Mouse (Mus musculus) MEL (cell line): ENCODE data around the gene Atp6v0a1. TPM values are rescaled to one million over a fixed set of nuclear protein-coding genes. Genes with fewer than 3 reads are reported as not detected.

Source experiments
- DNase-seq: peaks from one replicate; pipeline ENCODE4 v3.0.0; 2011; ENCODE audit warnings: low read depth, low spot score
- H3K27ac ChIP-seq: 2 replicates; pipeline ENCODE4 v1.5.1; 2012; ENCODE audit warnings: low read depth, mild to moderate bottlenecking, control low read depth, low read length, moderate library complexity; ENCODE audit not compliant: control insufficient read depth
- H3K27me3 ChIP-seq, 2 experiments: fragments of 150-350 bp in 1 of 2; sonication (generic) in 1 of 2; 2 replicates each; pipeline ENCODE4 v1.6.1; 2012; ENCODE audit warnings: low read length in 2 of 2, mild to moderate bottlenecking in 2 of 2, improper control_type of control experiment in 1 of 2, moderate library complexity in 1 of 2; ENCODE audit not compliant: insufficient read depth in 2 of 2, control insufficient read depth in 1 of 2
- H3K36me3 ChIP-seq, 2 experiments: 2 replicates each; pipeline ENCODE4 v1.6.1; 2012 to 2014; ENCODE audit warnings: low read length in 2 of 2, improper control_type of control experiment in 1 of 2, inconsistent platforms in 1 of 2, mild to moderate bottlenecking in 1 of 2; ENCODE audit not compliant: insufficient read depth in 2 of 2, control insufficient read depth in 1 of 2
- H3K4me1 ChIP-seq, 2 experiments: fragments of 150-350 bp in 1 of 2; sonication (generic) in 1 of 2; 2 replicates each; pipeline ENCODE4 v1.6.1; 2012; ENCODE audit warnings: low read length in 2 of 2, improper control_type of control experiment in 1 of 2, mild to moderate bottlenecking in 1 of 2; ENCODE audit not compliant: insufficient read depth in 2 of 2, control insufficient read depth in 1 of 2
- H3K4me3 ChIP-seq, 2 experiments: fragments of 150-350 bp in 1 of 2; sonication (generic) in 1 of 2; 2 replicates each; pipeline ENCODE4 v1.5.1; 2012; ENCODE audit warnings: low read depth in 2 of 2, low read length in 2 of 2, mild to moderate bottlenecking in 2 of 2, moderate library complexity in 2 of 2, control low read depth in 1 of 2, improper control_type of control experiment in 1 of 2; ENCODE audit not compliant: control insufficient read depth in 1 of 2, insufficient read depth in 1 of 2
- H3K79me2 ChIP-seq: 2 replicates; pipeline ENCODE4 v1.6.1; 2012; ENCODE audit warnings: mild to moderate bottlenecking, low read length, moderate library complexity; ENCODE audit not compliant: control insufficient read depth, poor library complexity, insufficient read depth
- H3K9ac ChIP-seq: 2 replicates; pipeline ENCODE4 v1.6.1; 2012; ENCODE audit warnings: low read depth, mild to moderate bottlenecking, control low read depth, low read length, moderate library complexity; ENCODE audit not compliant: control insufficient read depth, poor library complexity, severe bottlenecking
- H3K9me3 ChIP-seq: fragments of 150-350 bp; sonication (generic); replicated peaks from 2 replicates; pipeline ENCODE4 v1.6.1; 2012; ENCODE audit warnings: mild to moderate bottlenecking, low read length, improper control_type of control experiment, moderate library complexity; ENCODE audit not compliant: insufficient read depth
- BHLHE40 ChIP-seq: IDR thresholded peaks from 2 replicates; pipeline ENCODE4 v1.6.1; 2012; ENCODE audit warnings: low read depth, mild to moderate bottlenecking, inconsistent platforms, low read length, improper control_type of control experiment, borderline replicate concordance
- CHD1 ChIP-seq: IDR thresholded peaks from 2 replicates; pipeline ENCODE4 v1.6.1; 2012; ENCODE audit warnings: low read depth, mild to moderate bottlenecking, inconsistent platforms, low read length, improper control_type of control experiment
- CHD2 ChIP-seq: IDR thresholded peaks from 2 replicates; pipeline ENCODE4 v1.6.1; 2011; ENCODE audit warnings: low read length, improper control_type of control experiment
- E2F4 ChIP-seq: IDR thresholded peaks from 2 replicates; pipeline ENCODE4 v1.6.1; 2011; ENCODE audit warnings: low read depth, low read length, improper control_type of control experiment, borderline replicate concordance
- ELF1 ChIP-seq: IDR thresholded peaks from 2 replicates; pipeline ENCODE4 v1.6.1; 2014; ENCODE audit warnings: low read depth, mild to moderate bottlenecking, inconsistent platforms, low read length, improper control_type of control experiment, moderate library complexity
- EP300 ChIP-seq, 2 experiments: IDR thresholded peaks; 2 replicates each; pipeline ENCODE4 v1.6.1; 2011; ENCODE audit warnings: improper control_type of control experiment in 2 of 2, low read length in 2 of 2, low read depth in 1 of 2, mild to moderate bottlenecking in 1 of 2
- ETS1 ChIP-seq: IDR thresholded peaks from 2 replicates; pipeline ENCODE4 v1.6.1; 2012; ENCODE audit warnings: low read depth, mild to moderate bottlenecking, inconsistent platforms, low read length, improper control_type of control experiment, moderate library complexity
- GABPA ChIP-seq: IDR thresholded peaks from 2 replicates; pipeline ENCODE4 v1.6.1; 2012; ENCODE audit warnings: low read depth, mild to moderate bottlenecking, inconsistent platforms, low read length, improper control_type of control experiment, moderate library complexity
- GATA1 ChIP-seq: IDR thresholded peaks from 2 replicates; pipeline ENCODE4 v1.6.1; 2011; ENCODE audit warnings: low read depth, low read length, improper control_type of control experiment
- HCFC1 ChIP-seq: IDR thresholded peaks from 2 replicates; pipeline ENCODE4 v1.6.1; 2012; ENCODE audit warnings: low read depth, mild to moderate bottlenecking, inconsistent platforms, low read length, improper control_type of control experiment, moderate library complexity
- JUND ChIP-seq: IDR thresholded peaks from 2 replicates; pipeline ENCODE4 v1.6.1; 2011; ENCODE audit warnings: low read depth, mild to moderate bottlenecking, improper control_type of control experiment, low read length
- KAT2A ChIP-seq: conservative IDR thresholded peaks from 2 replicates; pipeline ENCODE4 v1.6.1; 2012; ENCODE audit warnings: low read depth, low read length, improper control_type of control experiment, inconsistent platforms
- MAFK ChIP-seq: IDR thresholded peaks from 2 replicates; pipeline ENCODE4 v1.6.1; 2011; ENCODE audit warnings: low read depth, mild to moderate bottlenecking, low read length, improper control_type of control experiment, borderline replicate concordance
- MAX ChIP-seq: IDR thresholded peaks from 2 replicates; pipeline ENCODE4 v1.6.1; 2011; ENCODE audit warnings: low read length, improper control_type of control experiment
- MAZ ChIP-seq: IDR thresholded peaks from 2 replicates; pipeline ENCODE4 v1.6.1; 2012; ENCODE audit warnings: low read depth, mild to moderate bottlenecking, inconsistent platforms, low read length, improper control_type of control experiment
- MEF2A ChIP-seq: IDR thresholded peaks from 2 replicates; pipeline ENCODE4 v1.6.1; 2014; ENCODE audit warnings: low read depth, mild to moderate bottlenecking, inconsistent platforms, low read length, improper control_type of control experiment; ENCODE audit not compliant: poor library complexity, insufficient replicate concordance, severe bottlenecking; ENCODE audit errors: extremely low read depth
- MYB ChIP-seq: IDR thresholded peaks from 2 replicates; pipeline ENCODE4 v1.6.1; 2011; ENCODE audit warnings: mild to moderate bottlenecking, low read depth, low read length, improper control_type of control experiment
- NRF1 ChIP-seq: IDR thresholded peaks from 2 replicates; pipeline ENCODE4 v1.6.1; 2014; ENCODE audit warnings: low read depth, mild to moderate bottlenecking, inconsistent platforms, low read length, improper control_type of control experiment, moderate library complexity; ENCODE audit not compliant: poor library complexity, insufficient read depth, severe bottlenecking
- POLR2A ChIP-seq, 2 experiments: IDR thresholded peaks; 2 replicates each; pipeline ENCODE4 v1.6.1; 2011 to 2012; ENCODE audit warnings: low read length in 2 of 2, mild to moderate bottlenecking in 2 of 2, control low read depth in 1 of 2, improper control_type of control experiment in 1 of 2, low read depth in 1 of 2, moderate library complexity in 1 of 2; ENCODE audit not compliant: control insufficient read depth in 1 of 2, insufficient read depth in 1 of 2, poor library complexity in 1 of 2
- POLR2AphosphoS2 ChIP-seq: IDR thresholded peaks from 2 replicates; pipeline ENCODE4 v1.6.1; 2011; ENCODE audit warnings: low read length, improper control_type of control experiment
- POLR2AphosphoS5 ChIP-seq: IDR thresholded peaks from 2 replicates; pipeline ENCODE4 v1.6.1; 2012; ENCODE audit warnings: low read depth, borderline replicate concordance, mild to moderate bottlenecking, inconsistent platforms, low read length, moderate library complexity, mixed read lengths
- RAD21 ChIP-seq: IDR thresholded peaks from 2 replicates; pipeline ENCODE4 v1.6.1; 2011; ENCODE audit warnings: mild to moderate bottlenecking, low read depth, low read length, improper control_type of control experiment
- RCOR1 ChIP-seq: IDR thresholded peaks from 2 replicates; pipeline ENCODE4 v1.6.1; 2012; ENCODE audit warnings: low read depth, mild to moderate bottlenecking, inconsistent platforms, low read length, improper control_type of control experiment
- SIN3A ChIP-seq: IDR thresholded peaks from 2 replicates; pipeline ENCODE4 v1.6.1; 2012; ENCODE audit warnings: low read length, improper control_type of control experiment, inconsistent platforms
- SMC3 ChIP-seq: IDR thresholded peaks from 2 replicates; pipeline ENCODE4 v1.6.1; 2011; ENCODE audit warnings: low read depth, low read length, improper control_type of control experiment
- TAL1 ChIP-seq: IDR thresholded peaks from 2 replicates; pipeline ENCODE4 v1.6.1; 2012; ENCODE audit warnings: mild to moderate bottlenecking, inconsistent platforms, low read length, moderate library complexity, mixed read lengths
- TBP ChIP-seq: IDR thresholded peaks from 2 replicates; pipeline ENCODE4 v1.8.0; 2011; ENCODE audit warnings: low read depth, low read length, improper control_type of control experiment
- TCF12 ChIP-seq: IDR thresholded peaks from 2 replicates; pipeline ENCODE4 v1.6.1; 2014; ENCODE audit warnings: low read depth, mild to moderate bottlenecking, inconsistent platforms, low read length, improper control_type of control experiment, moderate library complexity
- UBTF ChIP-seq: IDR thresholded peaks from 2 replicates; pipeline ENCODE4 v1.6.1; 2012; ENCODE audit warnings: low read depth, mild to moderate bottlenecking, inconsistent platforms, low read length, improper control_type of control experiment, moderate library complexity, borderline replicate concordance; ENCODE audit not compliant: insufficient read depth
- USF1 ChIP-seq: IDR thresholded peaks from 2 replicates; pipeline ENCODE4 v1.6.1; 2014; ENCODE audit warnings: low read depth, mild to moderate bottlenecking, inconsistent platforms, low read length, improper control_type of control experiment, moderate library complexity
- USF2 ChIP-seq, 2 experiments: IDR thresholded peaks; 2 replicates each; pipeline ENCODE4 v1.6.1; 2011 to 2012; ENCODE audit warnings: improper control_type of control experiment in 2 of 2, low read length in 2 of 2, borderline replicate concordance in 1 of 2, inconsistent platforms in 1 of 2, low read depth in 1 of 2, mild to moderate bottlenecking in 1 of 2; ENCODE audit not compliant: insufficient read depth in 1 of 2
- ZC3H11A ChIP-seq: IDR thresholded peaks from 2 replicates; pipeline ENCODE4 v1.6.1; 2012; ENCODE audit warnings: low read depth, mild to moderate bottlenecking, inconsistent platforms, low read length, improper control_type of control experiment
- ZKSCAN1 ChIP-seq: IDR thresholded peaks from 2 replicates; pipeline ENCODE4 v1.6.1; 2012; ENCODE audit warnings: low read depth, mild to moderate bottlenecking, inconsistent platforms, low read length, improper control_type of control experiment, moderate library complexity
- ZMIZ1 ChIP-seq: IDR thresholded peaks from 2 replicates; pipeline ENCODE4 v1.6.1; 2012; ENCODE audit warnings: low read depth, mild to moderate bottlenecking, inconsistent platforms, low read length, improper control_type of control experiment, moderate library complexity
- polyA plus RNA-seq, 2 experiments: library from polyadenylated mRNA; stranded (reverse) in 1 of 2; unstranded in 1 of 2; fragments of >175 nt in 1 of 2; fragments of >200 nt in 1 of 2; gene quantifications; 2 replicates each; pipeline versions ENCODE4 v1.2.1 to v1.2.4; 2012; ENCODE audit warnings: low replicate concordance in 2 of 2, low read depth in 1 of 2; ENCODE audit not compliant: insufficient read length in 2 of 2, insufficient read depth in 1 of 2, missing spikeins in 1 of 2
- total RNA-seq: library from RNA; depleted of rRNA; stranded (reverse); fragments of 300-350 nt; gene quantifications from 2 replicates; pipeline ENCODE4 v1.2.3, GENCODE M21; 2012

Gene Atp6v0a1
- total and polyA plus RNA-seq, 3 experiments, result 12.8 to 23.2 TPM; not detected in 1

- H3K79me2 ChIP-seq, result peaks cover 15% of the 10 kb centered on the region
- no peaks in the 10 kb centered on the region for H3K27me3 ChIP-seq
- no peaks in the 10 kb centered on the region for H3K9me3 ChIP-seq
- peak within 1 kb of the TSS; percentile 77 to 82 for H3K4me3 ChIP-seq
- H3K27ac ChIP-seq, result peak within 1 kb of the TSS; percentile 87
- H3K9ac ChIP-seq, result peak within 1 kb of the TSS; percentile 90
- peaks cover 6 to 17% of the 10 kb centered on the region in 2 experiments for H3K4me1 ChIP-seq
- DNase-seq, result peak; percentile 97
- peaks cover 0 to 12% of the 10 kb centered on the region in 2 experiments; a peak in 2 of 4 replicates for H3K36me3 ChIP-seq
- TF ChIP-seq ZMIZ1, result peak; percentile 79
- no peak for TF ChIP-seq MEF2A
- TF ChIP-seq TCF12, result peak; percentile 64
- peak; percentile 46; the same call in 1 of the 2 replicates for TF ChIP-seq NRF1
- no peak for TF ChIP-seq MYB
- TF ChIP-seq SIN3A, result peak; percentile 98
- TF ChIP-seq TBP, result peak; percentile 88
- TF ChIP-seq RCOR1, result no peak
- TF ChIP-seq SMC3, result peak; percentile 54
- TF ChIP-seq RAD21, result peak; percentile 63
- TF ChIP-seq POLR2A (IDR thresholded peaks at IDR 0.05; ENCODE audit: control insufficient read depth in 1 of 2, insufficient read depth in 1 of 2, low read depth in 1 of 2, low read length in 2 of 2, poor library complexity in 1 of 2), result peak; percentile 90 to 95
- TF ChIP-seq GABPA, result no peak
- 0 out of 2 replicates have a peak, but pooled peaks have one; percentile 19 for TF ChIP-seq GATA1
- no peak for TF ChIP-seq ZKSCAN1
- peak; percentile 15; the same call in 1 of the 2 replicates for TF ChIP-seq MAFK
- TF ChIP-seq CHD1, result no peak
- peak; percentile 96 for TF ChIP-seq POLR2AphosphoS2
- TF ChIP-seq TAL1, result no peak
- no peak; the same call in 1 of the 2 replicates for TF ChIP-seq POLR2AphosphoS5
- peak; percentile 91 for TF ChIP-seq ELF1
- peak; percentile 27; the same call in 1 of the 2 replicates for TF ChIP-seq ZC3H11A
- peak; percentile 51; the same call in 1 of the 2 replicates for TF ChIP-seq MAX
- TF ChIP-seq JUND, result no peak
- TF ChIP-seq BHLHE40, result no peak
- peak; percentile 92 for TF ChIP-seq HCFC1
- peak; percentile 37; the same call in 1 of the 2 replicates for TF ChIP-seq USF1
- TF ChIP-seq E2F4, result no peak
- TF ChIP-seq MAZ, result peak; percentile 76; the same call in 1 of the 2 replicates
- TF ChIP-seq KAT2A, result peak; percentile 75; the same call in 1 of the 2 replicates
- TF ChIP-seq USF2 (IDR thresholded peaks at IDR 0.05; ENCODE audit: borderline replicate concordance in 1 of 2, insufficient read depth in 1 of 2, low read depth in 1 of 2, low read length in 2 of 2), result no peak
- TF ChIP-seq EP300 (IDR thresholded peaks at IDR 0.05; ENCODE audit: low read depth in 1 of 2, low read length in 2 of 2), result peak in 1 of 2 experiments; percentile 43; a peak in 2 of 4 replicates
- no peak for TF ChIP-seq UBTF
- TF ChIP-seq ETS1, result no peak; the same call in 1 of the 2 replicates
- no peak for TF ChIP-seq CHD2
Measured at GRCm38 (mm10) chr11:101082208-101083082, 73.2 kb downstream of the Atp6v0a1 start, which contains the start of gene Coasy. Gene Coasy, plus strand, starts transcription at chr11:101082565.
